Mouse (Mus musculus) 3T3-L1 (cell line): ENCODE data around the gene Srd5a2.

Source experiments
- DNase-seq: peaks from one replicate; pipeline ENCODE4 v3.0.0-alpha.2; 2015; ENCODE audit warnings: low read depth, low spot score

Gene Srd5a2

GRCm38 (mm10) chr17:73985936-73986335 is 61.8 kb downstream of the Srd5a2 start:
- no peak for DNase-seq

GRCm38 (mm10) chr17:73984508-73984907 is 63.2 kb downstream of the Srd5a2 start:
- DNase-seq: peak; percentile 35

- peak; percentile 91 for DNase-seq
These were observed 64.8 kb downstream of the Srd5a2 start for GRCm38 (mm10) chr17:73982871-73983270.

- DNase-seq: peak; percentile 21
These were observed 71.7 kb downstream of the Srd5a2 start for GRCm38 (mm10) chr17:73976066-73976465.

- no peak for DNase-seq
These were observed 75.1 kb downstream of the Srd5a2 start for GRCm38 (mm10) chr17:73972648-73973047.

GRCm38 (mm10) chr17:73971291-73971690 is 76.4 kb downstream of the Srd5a2 start:
- DNase-seq: peak; percentile 28

GRCm38 (mm10) chr17:73970361-73971027 is 77.2 kb downstream of the Srd5a2 start:
- DNase-seq: peak; percentile 97
